Mouse (Mus musculus) MEL (cell line): ENCODE measurements around the gene Rbm26. TPM values are rescaled to one million over a fixed set of nuclear protein-coding genes. Genes with fewer than 3 reads are reported as not detected.
A peak's percentile ranks its signal among the peaks of the same experiment; 100 is the strongest.

Experiments
- DNase-seq: peaks from one replicate; pipeline ENCODE4 v3.0.0; 2011; ENCODE audit warnings: low read depth, low spot score
- H3K27ac ChIP-seq: 2 replicates; pipeline ENCODE4 v1.5.1; 2012; ENCODE audit warnings: low read depth, mild to moderate bottlenecking, control low read depth, low read length, moderate library complexity; ENCODE audit not compliant: control insufficient read depth
- H3K27me3 ChIP-seq, 2 experiments: fragments of 150-350 bp in 1 of 2; sonication (generic) in 1 of 2; 2 replicates each; pipeline ENCODE4 v1.6.1; 2012; ENCODE audit warnings: low read length in 2 of 2, mild to moderate bottlenecking in 2 of 2, improper control_type of control experiment in 1 of 2, moderate library complexity in 1 of 2; ENCODE audit not compliant: insufficient read depth in 2 of 2, control insufficient read depth in 1 of 2
- H3K36me3 ChIP-seq, 2 experiments: 2 replicates each; pipeline ENCODE4 v1.6.1; 2012 to 2014; ENCODE audit warnings: low read length in 2 of 2, improper control_type of control experiment in 1 of 2, inconsistent platforms in 1 of 2, mild to moderate bottlenecking in 1 of 2; ENCODE audit not compliant: insufficient read depth in 2 of 2, control insufficient read depth in 1 of 2
- H3K4me1 ChIP-seq, 2 experiments: fragments of 150-350 bp in 1 of 2; sonication (generic) in 1 of 2; 2 replicates each; pipeline ENCODE4 v1.6.1; 2012; ENCODE audit warnings: low read length in 2 of 2, improper control_type of control experiment in 1 of 2, mild to moderate bottlenecking in 1 of 2; ENCODE audit not compliant: insufficient read depth in 2 of 2, control insufficient read depth in 1 of 2
- H3K4me3 ChIP-seq, 2 experiments: fragments of 150-350 bp in 1 of 2; sonication (generic) in 1 of 2; 2 replicates each; pipeline ENCODE4 v1.5.1; 2012; ENCODE audit warnings: low read depth in 2 of 2, low read length in 2 of 2, mild to moderate bottlenecking in 2 of 2, moderate library complexity in 2 of 2, control low read depth in 1 of 2, improper control_type of control experiment in 1 of 2; ENCODE audit not compliant: control insufficient read depth in 1 of 2, insufficient read depth in 1 of 2
- H3K79me2 ChIP-seq: 2 replicates; pipeline ENCODE4 v1.6.1; 2012; ENCODE audit warnings: mild to moderate bottlenecking, low read length, moderate library complexity; ENCODE audit not compliant: control insufficient read depth, poor library complexity, insufficient read depth
- H3K9ac ChIP-seq: 2 replicates; pipeline ENCODE4 v1.6.1; 2012; ENCODE audit warnings: low read depth, mild to moderate bottlenecking, control low read depth, low read length, moderate library complexity; ENCODE audit not compliant: control insufficient read depth, poor library complexity, severe bottlenecking
- H3K9me3 ChIP-seq: fragments of 150-350 bp; sonication (generic); replicated peaks from 2 replicates; pipeline ENCODE4 v1.6.1; 2012; ENCODE audit warnings: mild to moderate bottlenecking, low read length, improper control_type of control experiment, moderate library complexity; ENCODE audit not compliant: insufficient read depth
- BHLHE40 ChIP-seq: IDR thresholded peaks from 2 replicates; pipeline ENCODE4 v1.6.1; 2012; ENCODE audit warnings: low read depth, mild to moderate bottlenecking, inconsistent platforms, low read length, improper control_type of control experiment, borderline replicate concordance
- CHD2 ChIP-seq: IDR thresholded peaks from 2 replicates; pipeline ENCODE4 v1.6.1; 2011; ENCODE audit warnings: low read length, improper control_type of control experiment
- CTCF ChIP-seq, 3 experiments: IDR thresholded peaks in 2 of 3; conservative IDR thresholded peaks in 1 of 3; 2 replicates each; pipeline ENCODE4 v1.5.1; 2011 to 2012; ENCODE audit warnings: low read length in 3 of 3, low read depth in 2 of 3, mild to moderate bottlenecking in 2 of 3, improper control_type of control experiment in 1 of 3, inconsistent platforms in 1 of 3, mixed read lengths in 1 of 3, moderate library complexity in 1 of 3; ENCODE audit not compliant: control insufficient read depth in 1 of 3, insufficient read depth in 1 of 3, poor library complexity in 1 of 3, severe bottlenecking in 1 of 3
- ELF1 ChIP-seq: IDR thresholded peaks from 2 replicates; pipeline ENCODE4 v1.6.1; 2014; ENCODE audit warnings: low read depth, mild to moderate bottlenecking, inconsistent platforms, low read length, improper control_type of control experiment, moderate library complexity
- EP300 ChIP-seq, 2 experiments: IDR thresholded peaks; 2 replicates each; pipeline ENCODE4 v1.6.1; 2011; ENCODE audit warnings: improper control_type of control experiment in 2 of 2, low read length in 2 of 2, low read depth in 1 of 2, mild to moderate bottlenecking in 1 of 2
- GABPA ChIP-seq: IDR thresholded peaks from 2 replicates; pipeline ENCODE4 v1.6.1; 2012; ENCODE audit warnings: low read depth, mild to moderate bottlenecking, inconsistent platforms, low read length, improper control_type of control experiment, moderate library complexity
- JUND ChIP-seq: IDR thresholded peaks from 2 replicates; pipeline ENCODE4 v1.6.1; 2011; ENCODE audit warnings: low read depth, mild to moderate bottlenecking, improper control_type of control experiment, low read length
- KAT2A ChIP-seq: conservative IDR thresholded peaks from 2 replicates; pipeline ENCODE4 v1.6.1; 2012; ENCODE audit warnings: low read depth, low read length, improper control_type of control experiment, inconsistent platforms
- MAZ ChIP-seq: IDR thresholded peaks from 2 replicates; pipeline ENCODE4 v1.6.1; 2012; ENCODE audit warnings: low read depth, mild to moderate bottlenecking, inconsistent platforms, low read length, improper control_type of control experiment
- MEF2A ChIP-seq: IDR thresholded peaks from 2 replicates; pipeline ENCODE4 v1.6.1; 2014; ENCODE audit warnings: low read depth, mild to moderate bottlenecking, inconsistent platforms, low read length, improper control_type of control experiment; ENCODE audit not compliant: poor library complexity, insufficient replicate concordance, severe bottlenecking; ENCODE audit errors: extremely low read depth
- MXI1 ChIP-seq: IDR thresholded peaks from 2 replicates; pipeline ENCODE4 v1.6.1; 2011; ENCODE audit warnings: mild to moderate bottlenecking, low read depth, low read length, improper control_type of control experiment
- NELFE ChIP-seq: IDR thresholded peaks from 2 replicates; pipeline ENCODE4 v1.6.1; 2011; ENCODE audit warnings: low read depth, low read length, improper control_type of control experiment
- POLR2AphosphoS2 ChIP-seq: IDR thresholded peaks from 2 replicates; pipeline ENCODE4 v1.6.1; 2011; ENCODE audit warnings: low read length, improper control_type of control experiment
- RAD21 ChIP-seq: IDR thresholded peaks from 2 replicates; pipeline ENCODE4 v1.6.1; 2011; ENCODE audit warnings: mild to moderate bottlenecking, low read depth, low read length, improper control_type of control experiment
- SIN3A ChIP-seq: IDR thresholded peaks from 2 replicates; pipeline ENCODE4 v1.6.1; 2012; ENCODE audit warnings: low read length, improper control_type of control experiment, inconsistent platforms
- SMC3 ChIP-seq: IDR thresholded peaks from 2 replicates; pipeline ENCODE4 v1.6.1; 2011; ENCODE audit warnings: low read depth, low read length, improper control_type of control experiment
- USF1 ChIP-seq: IDR thresholded peaks from 2 replicates; pipeline ENCODE4 v1.6.1; 2014; ENCODE audit warnings: low read depth, mild to moderate bottlenecking, inconsistent platforms, low read length, improper control_type of control experiment, moderate library complexity
- USF2 ChIP-seq, 2 experiments: IDR thresholded peaks; 2 replicates each; pipeline ENCODE4 v1.6.1; 2011 to 2012; ENCODE audit warnings: improper control_type of control experiment in 2 of 2, low read length in 2 of 2, borderline replicate concordance in 1 of 2, inconsistent platforms in 1 of 2, low read depth in 1 of 2, mild to moderate bottlenecking in 1 of 2; ENCODE audit not compliant: insufficient read depth in 1 of 2
- ZC3H11A ChIP-seq: IDR thresholded peaks from 2 replicates; pipeline ENCODE4 v1.6.1; 2012; ENCODE audit warnings: low read depth, mild to moderate bottlenecking, inconsistent platforms, low read length, improper control_type of control experiment
- ZMIZ1 ChIP-seq: IDR thresholded peaks from 2 replicates; pipeline ENCODE4 v1.6.1; 2012; ENCODE audit warnings: low read depth, mild to moderate bottlenecking, inconsistent platforms, low read length, improper control_type of control experiment, moderate library complexity
- polyA plus RNA-seq, 2 experiments: library from polyadenylated mRNA; stranded (reverse) in 1 of 2; unstranded in 1 of 2; fragments of >175 nt in 1 of 2; fragments of >200 nt in 1 of 2; gene quantifications; 2 replicates each; pipeline versions ENCODE4 v1.2.1 to v1.2.4; 2012; ENCODE audit warnings: low replicate concordance in 2 of 2, low read depth in 1 of 2; ENCODE audit not compliant: insufficient read length in 2 of 2, insufficient read depth in 1 of 2, missing spikeins in 1 of 2
- total RNA-seq: library from RNA; depleted of rRNA; stranded (reverse); fragments of 300-350 nt; gene quantifications from 2 replicates; pipeline ENCODE4 v1.2.3, GENCODE M21; 2012

The Rbm26 gene
- total and polyA plus RNA-seq, 3 experiments, result 27.7 to 55.9 (median 47.8) TPM

DNA sequence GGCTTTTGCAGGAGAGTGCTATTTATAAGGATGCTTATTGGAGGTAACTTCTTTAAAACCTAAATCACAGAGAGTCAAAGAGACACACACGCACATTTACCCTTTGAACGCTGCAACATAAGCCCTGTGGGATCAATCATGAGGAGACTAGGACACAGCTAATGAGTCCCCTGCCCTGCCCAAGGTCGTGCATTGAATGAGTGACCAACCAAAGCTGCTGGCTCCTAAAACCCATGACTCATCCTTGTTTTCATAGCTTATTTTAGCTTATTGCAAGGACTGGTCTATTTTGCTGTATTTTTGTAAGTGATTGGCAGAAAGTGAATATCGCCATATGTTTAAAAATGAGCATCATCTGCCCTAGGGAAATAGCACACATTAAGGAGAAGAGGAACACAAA is 17.6 kb upstream of the Rbm26 start:
- H3K27ac ChIP-seq, result no peak overlapping the region
- H3K27me3 ChIP-seq, result no peaks in the 10 kb centered on the region
- H3K36me3 ChIP-seq, result peaks cover 0 to 2% of the 10 kb centered on the region in 2 experiments; a peak in 1 of 4 replicates
- peaks cover 0 to 2% of the 10 kb centered on the region in 2 experiments; a peak in 1 of 4 replicates for H3K4me1 ChIP-seq
- no peak for DNase-seq
- no peak for TF ChIP-seq CHD2
- TF ChIP-seq BHLHE40, result 0 out of 2 replicates have a peak, but pooled peaks have one; percentile 29
- no peak overlapping the region for H3K9ac ChIP-seq
- no peaks in the 10 kb centered on the region for H3K9me3 ChIP-seq
- no peak overlapping the region for H3K4me3 ChIP-seq
- no peaks in the 10 kb centered on the region for H3K79me2 ChIP-seq

DNA sequence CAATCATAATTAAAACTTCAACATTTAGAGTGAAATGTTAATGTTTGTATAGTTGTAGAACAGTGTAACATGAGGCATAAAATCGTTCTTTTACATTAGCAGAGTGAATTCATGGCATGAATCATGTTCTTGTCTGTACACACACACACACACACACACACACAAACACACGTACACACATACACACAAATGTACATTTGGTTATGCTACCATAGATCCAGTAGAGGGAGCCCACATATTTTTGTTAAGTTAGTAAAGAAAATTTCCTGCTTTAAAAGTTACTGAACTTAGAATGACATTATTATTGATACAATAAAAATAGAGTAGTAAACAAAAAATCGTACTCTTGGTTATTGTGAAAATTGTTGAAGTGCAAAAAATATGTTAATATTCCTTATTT is 7.7 kb upstream of the Rbm26 start:
- Histone ChIP-seq H3K9ac (no peak overlapping the region), H3K27ac (no peak overlapping the region), H3K79me2 (no peaks in the 10 kb centered on the region), H3K36me3 (no peaks in the 10 kb centered on the region; a peak in 1 of 4 replicates), H3K4me1 (no peaks in the 10 kb centered on the region), H3K4me3 (no peak overlapping the region)
- peak; percentile 45 for TF ChIP-seq RAD21
- no peak for TF ChIP-seq EP300 (IDR thresholded peaks at IDR 0.05; ENCODE audit: low read depth in 1 of 2, low read length in 2 of 2)
- TF ChIP-seq USF1, result no peak
- TF ChIP-seq ELF1, result no peak
- TF ChIP-seq NELFE, result no peak
- no peak for TF ChIP-seq MEF2A
- no peak for TF ChIP-seq KAT2A
- TF ChIP-seq MAZ, result no peak
- TF ChIP-seq GABPA, result no peak
- TF ChIP-seq SIN3A, result no peak
- TF ChIP-seq USF2 (IDR thresholded peaks at IDR 0.05; ENCODE audit: borderline replicate concordance in 1 of 2, insufficient read depth in 1 of 2, low read depth in 1 of 2, low read length in 2 of 2), result no peak
- TF ChIP-seq JUND, result no peak
- TF ChIP-seq SMC3, result peak; percentile 50
- TF ChIP-seq CTCF (IDR thresholded peaks at IDR 0.05 in 2 of 3, conservative IDR thresholded peaks at IDR 0.05 in 1 of 3; ENCODE audit: control insufficient read depth in 1 of 3, insufficient read depth in 1 of 3, low read depth in 2 of 3, low read length in 3 of 3, poor library complexity in 1 of 3, severe bottlenecking in 1 of 3), result peak in 1 of 3 experiments; percentile 54; a peak in 2 of 6 replicates
- no peak for TF ChIP-seq POLR2AphosphoS2
- no peak for TF ChIP-seq BHLHE40
- TF ChIP-seq ZC3H11A, result peak; percentile 28; the same call in 1 of the 2 replicates
- no peak for TF ChIP-seq ZMIZ1
- TF ChIP-seq MXI1, result no peak
- TF ChIP-seq, all 39 proteins: peak for 4
- no peaks in the 10 kb centered on the region for H3K27me3 ChIP-seq
- no peaks in the 10 kb centered on the region for H3K9me3 ChIP-seq
- peak; percentile 34 for DNase-seq
